Mouse (Mus musculus) macrophage (primary cell): Measurements from ENCODE around the gene Nlk. TPM values are rescaled to one million over a fixed set of nuclear protein-coding genes. Genes with fewer than 3 reads are reported as not detected.

Experiments used
- H3K27ac ChIP-seq: fragments of 350-480 bp; formaldehyde crosslinking; 2 replicates; pipeline ENCODE4 v1.9.0; 2021
- H3K36me3 ChIP-seq: fragments of 350-480 bp; formaldehyde crosslinking; 2 replicates; pipeline ENCODE4 v1.9.0; 2021; ENCODE audit errors: inconsistent target
- H3K4me3 ChIP-seq: fragments of 350-480 bp; formaldehyde crosslinking; 2 replicates; pipeline ENCODE4 v1.9.0; 2021; ENCODE audit errors: inconsistent target
- H3K79me2 ChIP-seq: fragments of 350-480 bp; formaldehyde crosslinking; 2 replicates; pipeline ENCODE4 v1.9.0; 2021; ENCODE audit errors: inconsistent target
- WGBS: methylation state at CpG from one replicate; pipeline ENCODE4 v1.1.7; 2026; ENCODE audit warnings: inconsistent platforms; ENCODE audit not compliant: missing documents; 5-methylcytosine and 5-hydroxymethylcytosine counted together
- polyA plus RNA-seq: library from polyadenylated mRNA; stranded (reverse); fragments of 250-400 nt; gene quantifications from 3 replicates; pipeline ENCODE4 v1.2.4, GENCODE M21; 2018; ENCODE audit warnings: inconsistent platforms

Nlk gene
- polyA plus RNA-seq, 1 experiment from 2014 or later = 12.9 TPM

DNA sequence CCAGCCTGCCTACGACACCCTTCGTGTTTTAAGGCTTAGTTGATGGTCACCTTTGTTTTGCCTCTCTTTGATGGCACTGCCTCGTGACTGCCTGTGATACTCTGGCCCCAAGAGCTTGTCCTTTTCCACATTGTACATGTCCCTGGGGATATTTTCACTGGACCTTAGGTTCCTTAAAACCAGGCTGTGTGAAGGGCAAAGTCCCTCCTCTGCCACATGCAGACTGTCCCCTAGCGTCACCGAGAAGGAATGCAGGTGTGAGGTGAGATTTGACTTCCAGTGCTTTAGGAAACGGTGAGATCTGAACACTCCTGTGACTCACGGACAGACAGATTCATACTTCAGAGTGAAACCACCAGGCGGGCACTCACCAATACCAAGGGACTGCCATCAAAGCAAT is 139.9 kb downstream of the Nlk start:
- H3K36me3 ChIP-seq = no peaks in the 10 kb centered on the region
- no peaks in the 10 kb centered on the region for H3K79me2 ChIP-seq
- H3K27ac ChIP-seq = no peak overlapping the region
- H3K4me3 ChIP-seq = no peak overlapping the region
- WGBS = 85% methylated on average over 8 of the region's 8 CpGs

DNA sequence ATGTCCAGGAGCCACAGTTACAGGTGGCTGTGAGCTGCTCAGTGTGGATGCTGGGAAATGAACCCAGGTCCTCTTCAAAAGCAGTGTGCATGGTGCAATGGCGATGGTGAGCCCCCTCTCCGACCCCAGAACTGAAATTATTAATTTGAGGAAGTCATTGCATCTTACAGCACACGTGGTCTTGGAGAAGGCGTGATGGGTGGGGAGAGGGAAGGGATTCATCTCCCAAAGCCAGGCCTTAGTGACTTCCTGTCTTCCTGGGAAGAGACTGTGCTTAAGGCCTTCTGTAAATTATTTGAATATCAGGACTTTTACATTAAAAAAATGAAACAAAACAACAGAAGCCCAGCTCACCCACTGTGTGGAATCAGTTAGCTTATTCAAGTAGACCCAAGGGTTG is 141.1 kb downstream of the Nlk start:
- no peak overlapping the region for H3K27ac ChIP-seq

DNA sequence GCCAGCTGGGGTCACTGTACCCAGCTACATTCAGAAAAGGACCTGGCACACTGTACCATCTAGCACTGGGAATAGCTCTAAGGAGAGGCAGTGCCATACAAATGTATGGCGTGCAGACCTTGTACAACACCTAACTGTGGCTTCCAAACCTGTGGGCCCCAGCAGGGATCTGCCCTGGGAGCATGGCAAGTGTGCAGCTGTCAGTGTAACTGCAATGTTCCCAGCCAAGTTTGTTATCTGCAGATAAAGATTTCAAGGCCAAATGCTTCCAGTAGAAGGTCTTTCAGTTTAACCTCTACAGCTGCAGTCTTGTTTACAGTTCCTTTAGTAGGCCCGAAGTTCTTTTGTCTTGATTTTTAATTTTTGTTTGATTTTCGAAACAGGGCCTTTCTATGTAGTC is 141.6 kb downstream of the Nlk start:
- H3K36me3 ChIP-seq = no peaks in the 10 kb centered on the region
- no peak overlapping the region for H3K4me3 ChIP-seq
- no peak overlapping the region for H3K27ac ChIP-seq
- 87% methylated on average over 3 of the region's 3 CpGs for WGBS
- no peaks in the 10 kb centered on the region for H3K79me2 ChIP-seq

More for the DNA sequence above, 141.1 kb downstream of the Nlk start:
- WGBS = 57% methylated on average over 4 of the region's 4 CpGs
- Histone ChIP-seq H3K4me3 (no peak overlapping the region), H3K79me2 (no peaks in the 10 kb centered on the region), H3K36me3 (no peaks in the 10 kb centered on the region)

GRCm38 (mm10) chr11:78551059-78551398 is 146.1 kb downstream of the Nlk start:
- no peak overlapping the region for H3K4me3 ChIP-seq
- 35% methylated on average over 6 of the region's 6 CpGs for WGBS
- peaks cover 30% of the 10 kb centered on the region for H3K79me2 ChIP-seq
- peak overlapping the region; percentile 49 for H3K27ac ChIP-seq
- H3K36me3 ChIP-seq = no peaks in the 10 kb centered on the region

GRCm38 (mm10) chr11:78550168-78551058 is 146.8 kb downstream of the Nlk start, which contains the start of gene Tmem97:
Tmem97 (minus strand) TSS chr11:78550777.
- WGBS = 1% methylated on average over 58 of the region's 60 CpGs
- Histone ChIP-seq H3K79me2 (peaks cover 36% of the 10 kb centered on the region), H3K27ac (peak within 1 kb of the TSS; percentile 82), H3K4me3 (peak within 1 kb of the TSS; percentile 68), H3K36me3 (no peaks in the 10 kb centered on the region)

- 26% methylated on average over 5 of the region's 5 CpGs for WGBS
- Histone ChIP-seq H3K79me2 (peaks cover 44% of the 10 kb centered on the region), H3K4me3 (peak overlapping the region; percentile 68), H3K27ac (peak overlapping the region; percentile 82), H3K36me3 (no peaks in the 10 kb centered on the region)
Measured at GRCm38 (mm10) chr11:78549491-78549987, 147.6 kb downstream of the Nlk start.

DNA sequence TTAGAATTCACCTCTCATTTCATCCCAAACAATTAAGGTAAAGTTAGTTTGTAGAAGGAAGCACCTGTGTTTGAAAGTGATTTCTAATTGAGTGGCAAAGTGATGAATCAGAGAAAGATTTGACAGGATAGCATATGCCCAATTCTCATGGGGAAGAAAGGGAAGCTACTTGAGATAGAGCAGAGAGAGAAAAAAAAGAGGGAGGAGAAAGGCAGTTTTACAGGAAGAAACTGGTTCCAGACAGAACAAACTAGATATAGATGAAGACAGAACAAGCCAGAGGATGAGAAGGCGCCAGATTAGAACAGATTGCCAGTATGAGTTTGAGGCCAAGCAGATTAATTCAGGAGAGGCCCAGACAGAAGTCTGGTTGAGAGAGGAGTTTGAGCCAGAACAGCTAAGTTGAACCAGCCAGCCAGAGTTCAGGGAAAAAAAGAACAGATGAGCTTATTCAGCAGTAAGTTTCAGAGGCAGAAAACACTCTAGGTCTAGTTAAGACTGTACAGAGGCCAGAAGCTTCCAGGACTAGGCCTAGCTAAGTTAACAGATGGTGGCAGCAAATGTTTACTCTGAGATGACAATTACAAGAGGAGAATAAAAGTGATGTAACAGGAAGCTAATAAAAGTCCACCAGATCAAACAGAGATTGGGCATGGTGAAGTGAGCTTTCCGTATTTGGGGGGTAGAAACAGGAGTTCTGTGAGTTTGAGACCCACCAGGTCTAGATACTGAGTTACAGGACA is 149.3 kb downstream of the Nlk start:
- H3K79me2 ChIP-seq = peaks cover 61% of the 10 kb centered on the region
- H3K36me3 ChIP-seq = peaks cover 9% of the 10 kb centered on the region; the same call in 1 of the 2 replicates
- no peak overlapping the region for H3K27ac ChIP-seq
- no peak overlapping the region for H3K4me3 ChIP-seq
- 83% methylated on average over 2 of the region's 2 CpGs for WGBS

GRCm38 (mm10) chr11:78545181-78545580 is 152.0 kb downstream of the Nlk start:
- WGBS = 46% methylated on average over 8 of the region's 8 CpGs
- Histone ChIP-seq H3K79me2 (peaks cover 66% of the 10 kb centered on the region), H3K36me3 (peaks cover 24% of the 10 kb centered on the region), H3K4me3 (no peak overlapping the region), H3K27ac (no peak overlapping the region)

DNA sequence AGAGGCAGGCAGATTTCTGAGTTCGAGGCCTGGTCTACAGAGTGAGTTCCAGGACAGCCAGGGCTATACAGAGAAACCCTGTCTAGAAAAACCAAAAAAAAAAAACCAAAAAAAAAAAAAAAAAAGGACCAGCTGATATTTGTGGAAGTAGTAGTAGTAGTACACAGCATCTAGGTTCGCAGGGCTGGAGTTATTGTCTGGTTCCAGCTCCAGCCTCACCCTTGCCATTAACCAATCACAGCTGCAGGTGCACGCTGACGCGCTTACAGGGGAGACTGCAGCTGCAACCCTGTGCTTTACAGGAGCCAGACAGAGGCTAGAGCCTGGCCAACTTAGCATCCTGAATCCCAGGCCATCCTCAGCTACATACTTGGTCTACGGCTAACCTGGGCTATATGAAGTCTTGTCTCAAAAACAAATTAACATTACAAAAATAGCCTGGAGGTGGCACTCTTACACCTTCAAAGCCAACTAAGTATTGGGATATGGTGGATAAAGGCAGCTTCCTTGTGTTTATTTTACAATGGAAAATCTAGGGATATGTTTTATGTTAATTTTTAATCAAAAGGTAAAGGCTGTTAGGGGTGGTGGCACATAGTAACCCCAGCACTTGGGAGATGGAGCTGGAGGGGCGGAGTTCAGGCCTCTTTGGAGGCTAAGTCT is 152.6 kb downstream of the Nlk start:
- Histone ChIP-seq H3K27ac (no peak overlapping the region), H3K36me3 (peaks cover 29% of the 10 kb centered on the region), H3K79me2 (peaks cover 62% of the 10 kb centered on the region), H3K4me3 (no peak overlapping the region)
- 97% methylated on average over 6 of the region's 7 CpGs for WGBS

- Histone ChIP-seq H3K36me3 (peaks cover 40% of the 10 kb centered on the region), H3K4me3 (no peak overlapping the region), H3K79me2 (peaks cover 63% of the 10 kb centered on the region), H3K27ac (no peak overlapping the region)
- 90% methylated on average over 3 of the region's 3 CpGs for WGBS
Measured at GRCm38 (mm10) chr11:78540358-78540757, 156.8 kb downstream of the Nlk start.

- WGBS = 2% methylated on average over 14 of the region's 14 CpGs
- Histone ChIP-seq H3K36me3 (peaks cover 29% of the 10 kb centered on the region), H3K27ac (peak overlapping the region; percentile 82), H3K79me2 (peaks cover 67% of the 10 kb centered on the region), H3K4me3 (peak overlapping the region; percentile 93)
Measured at GRCm38 (mm10) chr11:78536690-78537084, 160.5 kb downstream of the Nlk start.

DNA sequence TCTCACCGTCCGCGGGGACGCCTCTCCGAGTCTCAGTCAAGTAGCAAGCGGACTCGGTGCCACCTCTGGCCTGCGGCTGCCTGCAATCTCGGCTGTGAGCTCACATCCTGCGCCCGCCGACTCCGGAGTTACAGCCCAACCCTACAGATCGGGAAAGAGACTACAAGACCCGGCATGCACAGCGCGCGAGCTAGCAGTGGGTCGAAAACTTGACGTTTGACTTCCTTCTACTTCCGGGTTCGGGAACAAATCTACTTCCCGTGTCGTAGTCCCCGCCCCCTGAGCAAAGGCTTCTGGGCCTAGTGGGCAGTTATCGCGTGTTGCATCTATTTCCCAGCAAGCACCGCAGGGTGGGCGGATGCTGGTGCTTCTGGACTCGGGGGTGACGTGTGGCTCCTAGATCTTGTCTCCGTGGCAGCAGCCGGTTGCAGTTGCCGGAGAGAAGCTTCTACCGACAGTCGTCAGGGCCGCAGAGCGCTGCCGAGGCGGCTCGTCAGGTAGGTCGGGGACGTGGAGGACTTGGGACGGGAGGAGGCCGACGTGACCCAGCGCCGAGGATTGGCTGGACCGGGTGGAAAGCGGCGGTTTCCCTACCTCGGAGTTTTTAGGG is 161.0 kb downstream of the Nlk start, which contains the start of the genes Tnfaip1 and Ift20:
TSS of gene Tnfaip1 (minus strand) at position 253 of the 610 bp plus-strand sequence.
TSS of gene Ift20 (plus strand) at position 282 of the 610 bp plus-strand sequence.
- H3K79me2 ChIP-seq = peaks cover 72% of the 10 kb centered on the region
- peaks cover 25% of the 10 kb centered on the region for H3K36me3 ChIP-seq
- H3K27ac ChIP-seq = peak within 1 kb of the TSS; percentile 82
- under 1% methylated on average over 50 of the region's 52 CpGs for WGBS
- peak within 1 kb of the TSS; percentile 93 for H3K4me3 ChIP-seq

DNA sequence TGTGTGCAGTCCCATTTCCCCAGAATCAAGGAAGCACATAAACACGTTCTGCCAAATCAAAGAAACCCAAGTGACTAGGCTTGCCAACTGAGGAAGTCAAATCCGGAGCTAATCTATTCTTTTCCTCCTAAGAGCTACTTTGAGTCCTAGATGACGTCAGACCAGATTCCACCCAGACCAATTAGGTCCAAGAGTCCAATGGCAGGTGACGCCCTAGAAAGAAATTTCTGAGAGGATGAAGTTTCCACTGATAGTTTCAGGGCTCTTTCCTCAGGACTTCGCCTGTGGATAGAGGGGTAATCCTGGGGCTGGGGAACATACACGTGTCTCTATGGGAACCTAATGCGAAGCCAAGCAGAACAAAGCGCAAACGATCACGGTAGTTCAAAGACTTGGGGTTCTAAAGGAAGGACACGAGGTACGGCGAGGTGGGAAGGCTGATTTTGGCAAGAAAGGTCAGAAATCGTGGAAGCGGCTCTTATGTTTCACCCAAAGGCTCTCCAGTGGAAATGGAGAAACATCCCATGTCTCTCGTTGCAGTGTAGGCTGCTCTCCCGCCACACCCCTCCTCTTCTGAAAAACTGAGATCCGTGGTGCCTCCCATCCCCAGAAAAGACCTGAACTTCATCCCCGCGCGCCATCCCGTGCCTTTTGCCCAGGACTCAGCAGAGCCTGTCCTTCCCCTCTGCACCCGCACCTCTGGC is 161.6 kb downstream of the Nlk start:
- Histone ChIP-seq H3K27ac (peak overlapping the region; percentile 82), H3K4me3 (peak overlapping the region; percentile 93), H3K36me3 (peaks cover 20% of the 10 kb centered on the region), H3K79me2 (peaks cover 79% of the 10 kb centered on the region)
- under 1% methylated on average over 23 of the region's 23 CpGs for WGBS
